Mouse (Mus musculus): ENCODE measurements around the gene Abat.

- TF ChIP-seq CTCF (IDR thresholded peaks at IDR 0.05; ENCODE audit: borderline replicate concordance, control insufficient read depth, extremely low read depth, insufficient read depth, low read length, poor library complexity) (no peak), POLR2A (IDR thresholded peaks at IDR 0.05; ENCODE audit: control insufficient read depth, extremely low read depth, insufficient read depth, low read length, poor library complexity) (no peak)
Observed at GRCm38 (mm10) chr16:8656256-8656655, 143.0 kb downstream of the Abat start.

All from thymus, adult 2 months (tissue).